Mouse (Mus musculus): ENCODE data around the gene Cpped1.

DNA sequence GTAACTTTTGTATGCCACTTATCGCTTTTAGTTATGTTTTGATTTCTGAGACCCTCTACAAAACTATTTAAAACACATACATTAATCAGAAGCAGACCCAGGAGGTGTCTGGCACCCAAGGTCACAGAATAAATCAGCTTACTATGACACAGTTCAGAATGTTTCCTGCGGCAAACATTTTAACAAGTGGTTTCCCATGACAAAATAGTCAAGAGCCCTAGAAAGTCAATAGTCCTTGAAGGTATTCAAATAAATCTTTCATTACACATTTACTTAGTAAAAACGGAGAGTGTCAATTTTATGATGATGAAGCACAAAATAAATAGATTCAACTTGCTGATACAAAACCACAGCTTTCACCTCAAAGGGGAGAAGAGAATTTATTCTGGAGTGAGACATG, 19.5 kb downstream of the Cpped1 start:
- no peak for TF ChIP-seq CEBPB (IDR thresholded peaks at IDR 0.05; ENCODE audit: insufficient read depth, poor library complexity, severe bottlenecking)
- no peak for TF ChIP-seq POLR2A (IDR thresholded peaks at IDR 0.05; ENCODE audit: insufficient read length, low read depth)
- no peak for TF ChIP-seq POLR2AphosphoS2 (IDR thresholded peaks at IDR 0.05; ENCODE audit: insufficient read length, low read depth)
- no peak for TF ChIP-seq TCF12 (IDR thresholded peaks at IDR 0.05; ENCODE audit: insufficient read depth, poor library complexity, severe bottlenecking)
- no peak for TF ChIP-seq TCF3 (IDR thresholded peaks at IDR 0.05; ENCODE audit: insufficient read length, low read depth)
- no peak for TF ChIP-seq USF1 (IDR thresholded peaks at IDR 0.05; ENCODE audit: low read depth)
- no peak for TF ChIP-seq MYOD1 (IDR thresholded peaks at IDR 0.05; ENCODE audit: control insufficient read depth in 1 of 3, insufficient read length in 2 of 3, low read depth in 2 of 3)

Data from myocyte (in vitro differentiated cells).